Mouse (Mus musculus): ENCODE measurements around the gene Mt2. TPM values are rescaled to one million over a fixed set of nuclear protein-coding genes. Genes with fewer than 3 reads are reported as not detected.

Gene Mt2
- polyA plus RNA-seq, 1 experiment from 2014 or later: 67.5 TPM

DNA sequence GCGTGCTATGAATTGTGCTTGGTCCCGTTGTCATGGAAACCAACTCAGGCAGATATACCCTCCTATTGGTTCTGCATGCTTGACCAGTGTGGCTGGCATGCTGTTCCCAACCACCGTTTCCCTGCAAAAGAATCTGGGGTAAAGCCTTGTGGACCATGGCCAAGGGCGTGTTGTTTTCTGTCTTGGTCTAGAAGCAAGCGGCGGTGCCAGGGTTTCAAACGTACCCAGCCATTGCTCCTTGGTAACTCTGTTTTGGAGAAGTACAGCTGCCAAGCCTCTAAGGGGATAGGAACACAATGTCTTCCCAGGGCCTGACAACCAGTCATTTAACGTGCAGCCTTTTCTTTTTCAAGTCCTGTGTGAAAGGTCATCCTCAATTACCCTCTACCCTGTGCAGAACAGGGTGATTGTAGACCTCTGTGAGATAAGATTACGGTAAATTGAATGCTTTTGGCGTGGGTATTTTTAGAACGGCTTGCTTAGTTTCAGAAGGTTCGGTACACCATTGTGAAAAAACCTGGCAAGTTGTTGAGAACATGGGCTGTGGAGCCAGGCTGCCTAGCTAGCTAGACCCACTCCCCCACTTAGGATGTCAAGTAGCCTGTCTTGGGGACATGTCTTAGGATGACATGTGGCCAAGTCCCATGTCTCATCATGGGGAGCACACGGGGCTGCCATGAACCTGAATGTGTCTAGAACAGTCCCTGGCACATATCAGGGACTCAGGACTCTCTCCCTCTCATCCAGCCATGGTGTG is 17.0 kb downstream of the Mt2 start:
- 0 out of 2 replicates have a peak, but pooled peaks cover 7% of the 10 kb centered on the region for H3K4me1 ChIP-seq (ENCODE audit: control insufficient read depth, insufficient read depth, low read length)
- WGBS: 66% methylated on average over 13 of the region's 13 CpGs
- no peak overlapping the region for H3K27ac ChIP-seq (ENCODE audit: low read depth, low read length)
- H3K4me2 ChIP-seq (replicated peaks; ENCODE audit: low read depth, low read length): no peak overlapping the region
- H3K36me3 ChIP-seq (ENCODE audit: control insufficient read depth, insufficient read depth, low read length): no peaks in the 10 kb centered on the region
- no peak for ATAC-seq (ENCODE audit: low FRiP score, low TSS enrichment)
- no peaks in the 10 kb centered on the region for H3K9me3 ChIP-seq (ENCODE audit: control insufficient read depth, low read length)
- H3K4me3 ChIP-seq (ENCODE audit: low read length): no peak overlapping the region
- H3K27me3 ChIP-seq (ENCODE audit: control insufficient read depth, insufficient read depth, low read length): peaks cover 25% of the 10 kb centered on the region
- no peak overlapping the region for H3K9ac ChIP-seq (ENCODE audit: low read depth, low read length)

- Histone ChIP-seq H3K9ac (ENCODE audit: low read depth, low read length) (no peak overlapping the region), H3K27me3 (ENCODE audit: control insufficient read depth, insufficient read depth, low read length) (peaks cover 16% of the 10 kb centered on the region; the same call in 1 of the 2 replicates), H3K4me1 (ENCODE audit: control insufficient read depth, insufficient read depth, low read length) (0 out of 2 replicates have a peak, but pooled peaks cover 7% of the 10 kb centered on the region), H3K4me3 (ENCODE audit: low read length) (peak overlapping the region; percentile 30), H3K36me3 (ENCODE audit: control insufficient read depth, insufficient read depth, low read length) (no peaks in the 10 kb centered on the region), H3K27ac (ENCODE audit: low read depth, low read length) (no peak overlapping the region), H3K4me2 (replicated peaks; ENCODE audit: low read depth, low read length) (peak overlapping the region; percentile 45), H3K9me3 (ENCODE audit: control insufficient read depth, low read length) (no peaks in the 10 kb centered on the region)
- 18% methylated on average over 21 of the region's 21 CpGs for WGBS
- peak; percentile 60 for ATAC-seq (ENCODE audit: low FRiP score, low TSS enrichment)
These were observed 18.7 kb downstream of the Mt2 start for GRCm38 (mm10) chr8:94191101-94191691.

DNA sequence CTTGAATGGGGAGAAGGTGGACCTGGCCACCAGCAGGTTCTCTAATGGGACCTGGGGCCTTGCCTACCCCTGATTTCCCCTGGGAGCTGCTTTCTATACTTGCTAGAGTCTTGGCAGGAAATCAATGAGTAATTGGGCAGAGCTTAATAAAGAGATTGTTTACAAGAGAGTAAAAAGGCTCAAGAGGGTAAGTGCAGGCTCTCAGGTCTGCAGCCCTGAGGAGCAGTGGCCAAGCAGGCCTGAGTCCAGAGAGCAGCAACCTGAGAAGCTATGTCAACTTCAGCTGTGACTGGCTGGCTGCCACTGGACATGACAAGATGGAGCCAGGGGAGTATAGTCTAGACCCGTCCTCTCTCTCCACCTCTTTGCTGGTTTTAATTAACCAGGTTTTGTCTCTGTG is 20.5 kb downstream of the Mt2 start:
- 0 out of 2 replicates have a peak, but pooled peaks cover 7% of the 10 kb centered on the region for H3K4me1 ChIP-seq (ENCODE audit: control insufficient read depth, insufficient read depth, low read length)
- WGBS: 50% methylated on average over 1 of the region's 1 CpGs
- H3K9ac ChIP-seq (ENCODE audit: low read depth, low read length): no peak overlapping the region
- ATAC-seq (ENCODE audit: low FRiP score, low TSS enrichment): no peak
- no peaks in the 10 kb centered on the region for H3K36me3 ChIP-seq (ENCODE audit: control insufficient read depth, insufficient read depth, low read length)
- no peaks in the 10 kb centered on the region for H3K9me3 ChIP-seq (ENCODE audit: control insufficient read depth, low read length)
- H3K27ac ChIP-seq (ENCODE audit: low read depth, low read length): no peak overlapping the region
- H3K4me3 ChIP-seq (ENCODE audit: low read length): no peak overlapping the region
- H3K27me3 ChIP-seq (ENCODE audit: control insufficient read depth, insufficient read depth, low read length): no peaks in the 10 kb centered on the region
- no peak overlapping the region for H3K4me2 ChIP-seq (replicated peaks; ENCODE audit: low read depth, low read length)

DNA sequence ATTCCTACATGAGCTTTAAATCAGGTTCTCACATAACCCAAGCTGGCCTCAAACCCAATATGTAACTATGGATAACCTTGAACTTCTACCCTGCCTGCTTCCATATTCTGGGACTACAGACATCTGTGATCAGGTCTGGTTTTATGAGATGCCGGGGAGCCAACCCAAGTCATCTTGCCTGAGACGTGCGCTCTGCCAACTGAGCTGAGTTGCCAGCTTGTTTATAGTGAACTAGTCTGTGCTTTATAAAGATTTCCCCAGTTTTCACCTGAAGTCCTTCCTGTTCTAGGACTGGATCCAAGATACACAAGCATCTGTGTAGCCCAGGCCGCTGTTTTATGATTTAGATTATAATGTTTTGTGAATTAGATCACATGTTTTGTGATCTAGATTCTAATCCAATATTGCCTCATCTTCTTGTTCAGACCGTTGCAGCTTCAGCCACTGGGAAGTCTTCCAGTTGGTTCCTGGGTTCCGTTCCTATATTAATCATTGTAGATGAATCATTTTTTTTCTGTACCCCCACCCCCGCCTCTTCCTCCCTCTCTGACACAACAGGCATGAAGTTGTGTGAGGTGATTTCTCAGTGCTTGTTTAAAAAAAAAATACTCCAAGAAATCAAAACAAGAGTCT is 22.2 kb downstream of the Mt2 start:
- Histone ChIP-seq H3K9me3 (ENCODE audit: control insufficient read depth, low read length) (no peaks in the 10 kb centered on the region), H3K27ac (ENCODE audit: low read depth, low read length) (no peak overlapping the region), H3K4me3 (ENCODE audit: low read length) (no peak overlapping the region), H3K9ac (ENCODE audit: low read depth, low read length) (no peak overlapping the region), H3K4me1 (ENCODE audit: control insufficient read depth, insufficient read depth, low read length) (0 out of 2 replicates have a peak, but pooled peaks cover 7% of the 10 kb centered on the region), H3K4me2 (replicated peaks; ENCODE audit: low read depth, low read length) (no peak overlapping the region), H3K27me3 (ENCODE audit: control insufficient read depth, insufficient read depth, low read length) (no peaks in the 10 kb centered on the region), H3K36me3 (ENCODE audit: control insufficient read depth, insufficient read depth, low read length) (no peaks in the 10 kb centered on the region)
- 85% methylated on average over 7 of the region's 7 CpGs for WGBS
- no peak for ATAC-seq (ENCODE audit: low FRiP score, low TSS enrichment)

GRCm38 (mm10) chr8:94199202-94199869 is 26.9 kb downstream of the Mt2 start:
- Histone ChIP-seq H3K4me2 (replicated peaks; ENCODE audit: low read depth, low read length) (no peak overlapping the region), H3K9ac (ENCODE audit: low read depth, low read length) (no peak overlapping the region), H3K27me3 (ENCODE audit: control insufficient read depth, insufficient read depth, low read length) (no peaks in the 10 kb centered on the region), H3K36me3 (ENCODE audit: control insufficient read depth, insufficient read depth, low read length) (no peaks in the 10 kb centered on the region), H3K27ac (ENCODE audit: low read depth, low read length) (no peak overlapping the region), H3K9me3 (ENCODE audit: control insufficient read depth, low read length) (no peaks in the 10 kb centered on the region), H3K4me3 (ENCODE audit: low read length) (no peak overlapping the region), H3K4me1 (ENCODE audit: control insufficient read depth, insufficient read depth, low read length) (no peaks in the 10 kb centered on the region)
- 47% methylated on average over 10 of the region's 10 CpGs for WGBS
- peak; percentile 69 for ATAC-seq (ENCODE audit: low FRiP score, low TSS enrichment)

GRCm38 (mm10) chr8:94204043-94204442 is 31.6 kb downstream of the Mt2 start:
- 70% methylated on average over 3 of the region's 3 CpGs for WGBS
- no peak for ATAC-seq (ENCODE audit: low FRiP score, low TSS enrichment)
- H3K4me2 ChIP-seq (replicated peaks; ENCODE audit: low read depth, low read length): no peak overlapping the region

DNA sequence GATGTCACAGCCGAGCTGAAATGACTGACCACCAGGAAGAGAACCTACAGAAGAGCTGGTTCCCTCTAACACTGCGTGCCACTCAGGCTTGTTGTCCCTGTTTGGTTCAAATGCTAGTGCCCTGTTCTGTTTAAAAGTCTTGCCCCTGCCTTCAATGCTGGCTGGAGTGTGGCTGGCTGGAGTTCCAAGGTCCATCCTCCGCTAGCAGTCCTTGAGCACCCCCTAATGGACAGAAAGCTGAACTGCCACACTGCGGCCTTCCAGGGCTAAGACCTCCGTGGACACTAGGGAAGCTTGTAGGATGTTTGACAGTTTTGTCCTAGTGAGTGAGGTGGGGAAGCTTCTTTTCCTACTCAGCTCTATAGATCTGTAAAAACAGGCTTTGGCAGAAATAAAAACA is 33.3 kb downstream of the Mt2 start:
- peak; percentile 76 for ATAC-seq (ENCODE audit: low FRiP score, low TSS enrichment)
- H3K4me2 ChIP-seq (replicated peaks; ENCODE audit: low read depth, low read length): no peak overlapping the region
- H3K4me3 ChIP-seq (ENCODE audit: low read length): no peak overlapping the region
- no peak overlapping the region for H3K9ac ChIP-seq (ENCODE audit: low read depth, low read length)
- no peaks in the 10 kb centered on the region for H3K4me1 ChIP-seq (ENCODE audit: control insufficient read depth, insufficient read depth, low read length)
- H3K36me3 ChIP-seq (ENCODE audit: control insufficient read depth, insufficient read depth, low read length): no peaks in the 10 kb centered on the region
- WGBS: 12% methylated on average over 5 of the region's 5 CpGs
- H3K9me3 ChIP-seq (ENCODE audit: control insufficient read depth, low read length): no peaks in the 10 kb centered on the region
- no peaks in the 10 kb centered on the region for H3K27me3 ChIP-seq (ENCODE audit: control insufficient read depth, insufficient read depth, low read length)
- H3K27ac ChIP-seq (ENCODE audit: low read depth, low read length): no peak overlapping the region

More at GRCm38 (mm10) chr8:94204043-94204442, 31.6 kb downstream of the Mt2 start:
- H3K36me3 ChIP-seq (ENCODE audit: control insufficient read depth, insufficient read depth, low read length): no peaks in the 10 kb centered on the region
- no peak overlapping the region for H3K9ac ChIP-seq (ENCODE audit: low read depth, low read length)
- no peaks in the 10 kb centered on the region for H3K27me3 ChIP-seq (ENCODE audit: control insufficient read depth, insufficient read depth, low read length)
- no peaks in the 10 kb centered on the region for H3K4me1 ChIP-seq (ENCODE audit: control insufficient read depth, insufficient read depth, low read length)
- no peak overlapping the region for H3K27ac ChIP-seq (ENCODE audit: low read depth, low read length)
- no peaks in the 10 kb centered on the region for H3K9me3 ChIP-seq (ENCODE audit: control insufficient read depth, low read length)
- H3K4me3 ChIP-seq (ENCODE audit: low read length): no peak overlapping the region

DNA sequence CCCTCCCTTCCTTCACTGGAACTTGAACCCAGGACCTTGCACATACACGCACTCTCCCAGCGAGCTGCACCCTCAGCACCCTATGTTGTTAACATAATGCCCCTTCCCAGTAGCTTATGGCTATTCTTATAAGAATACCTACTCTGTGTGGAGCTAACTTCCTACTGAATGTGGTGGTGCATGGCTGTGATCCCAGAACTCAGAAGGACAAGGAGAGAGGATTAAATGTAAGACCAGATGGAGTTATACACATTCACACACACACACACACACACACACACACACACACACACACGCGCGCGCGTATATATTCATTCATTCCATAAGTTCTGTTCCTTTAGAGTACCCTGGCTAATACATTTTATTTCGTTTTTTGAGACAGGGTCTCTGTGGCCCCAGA is 33.8 kb downstream of the Mt2 start:
- 82% methylated on average over 8 of the region's 8 CpGs for WGBS
- Histone ChIP-seq H3K27me3 (ENCODE audit: control insufficient read depth, insufficient read depth, low read length) (no peaks in the 10 kb centered on the region), H3K27ac (ENCODE audit: low read depth, low read length) (no peak overlapping the region), H3K4me1 (ENCODE audit: control insufficient read depth, insufficient read depth, low read length) (no peaks in the 10 kb centered on the region), H3K4me2 (replicated peaks; ENCODE audit: low read depth, low read length) (no peak overlapping the region), H3K4me3 (ENCODE audit: low read length) (no peak overlapping the region), H3K9me3 (ENCODE audit: control insufficient read depth, low read length) (no peaks in the 10 kb centered on the region), H3K36me3 (ENCODE audit: control insufficient read depth, insufficient read depth, low read length) (no peaks in the 10 kb centered on the region), H3K9ac (ENCODE audit: low read depth, low read length) (no peak overlapping the region)
- no peak for ATAC-seq (ENCODE audit: low FRiP score, low TSS enrichment)
